Mouse (Mus musculus): Measurements from ENCODE around the gene Megf11. TPM values are rescaled to one million over a fixed set of nuclear protein-coding genes. Genes with fewer than 3 reads are reported as not detected.

Megf11 gene
- 1 to 10 TPM; 1.2 to 1.6 TPM for total RNA-seq (2021)
- long read RNA-seq, experiment 1, partial matches to known transcripts: 1 of 3 reads
- long read RNA-seq, experiment 1, other reads (novel, unspliced or antisense): 2 of 3 reads
- long read RNA-seq, experiment 2, partial matches to known transcripts: 1 of 2 reads
- long read RNA-seq, experiment 2, other reads (novel, unspliced or antisense): 1 of 2 reads

DNA sequence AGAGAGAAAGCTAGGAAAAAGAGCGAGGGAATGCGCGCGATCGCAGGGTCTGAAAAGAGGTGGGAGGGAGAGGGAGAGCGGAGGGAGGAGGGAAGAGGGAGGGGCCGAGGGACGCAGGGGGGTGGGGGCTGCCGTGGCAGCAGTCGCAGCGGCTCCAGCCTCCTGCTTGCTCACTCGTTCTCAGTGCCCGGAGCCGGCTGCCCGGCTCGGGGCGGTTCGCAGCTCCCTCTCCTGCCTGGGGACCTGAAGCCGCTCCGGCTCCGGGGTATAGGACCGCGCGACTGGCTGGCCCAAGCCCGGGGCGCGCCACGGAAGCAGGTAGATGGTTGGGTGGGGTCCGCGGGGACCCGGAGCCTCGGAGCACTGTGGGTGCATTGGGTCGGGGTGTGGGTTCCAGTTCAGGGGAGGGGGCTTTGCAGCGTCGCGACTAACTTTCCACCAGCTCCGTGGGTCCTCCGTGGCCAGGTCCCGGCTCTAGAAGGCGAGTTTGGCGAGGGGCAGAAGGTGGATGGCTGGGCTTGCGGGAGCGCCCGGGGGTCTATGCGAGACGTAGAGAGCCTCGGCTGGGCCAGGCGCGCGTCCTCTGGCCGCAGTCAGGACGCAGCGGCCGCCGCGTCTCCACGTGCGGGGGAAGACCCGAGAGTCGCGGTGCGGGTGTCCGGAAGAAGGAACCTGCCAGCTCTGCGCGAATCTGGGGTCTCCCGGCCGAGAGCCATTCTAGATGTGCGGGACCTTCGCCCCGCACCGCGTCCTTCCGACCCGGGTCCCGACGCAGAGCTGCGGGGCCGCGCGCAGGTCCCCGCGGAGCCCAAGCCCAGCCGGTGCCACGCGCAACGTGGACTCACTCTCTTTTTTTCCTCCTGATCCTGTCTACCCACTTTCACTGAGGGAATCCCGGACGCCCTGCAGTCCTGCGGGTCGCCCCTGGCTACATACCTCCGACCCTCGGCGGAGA lies at the start of gene Megf11:
Gene Megf11 (plus strand): TSS at position 116 of the 955 bp plus-strand sequence.
- DNase-seq: peak; percentile 2 to 16

DNA sequence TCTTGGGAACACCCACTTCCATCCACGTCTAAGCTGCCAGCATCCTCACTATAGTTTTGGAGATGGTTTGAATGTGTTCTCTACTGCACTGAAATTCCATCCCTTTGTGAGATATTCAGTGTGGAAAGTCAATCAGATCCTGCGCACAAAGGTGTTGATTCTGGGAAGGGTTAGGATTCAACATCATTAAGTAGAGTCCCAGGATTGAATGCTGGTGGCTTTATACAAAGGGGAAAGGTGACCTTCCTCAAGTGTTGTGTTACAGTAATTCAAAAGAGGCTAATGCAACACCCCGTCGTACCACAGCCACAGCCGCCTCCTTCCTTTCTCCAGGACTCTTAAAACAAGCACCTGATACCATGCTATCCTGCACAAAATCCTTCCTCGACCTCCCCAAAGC lies 49.6 kb upstream of the Megf11 start:
- DNase-seq: no peak

DNA sequence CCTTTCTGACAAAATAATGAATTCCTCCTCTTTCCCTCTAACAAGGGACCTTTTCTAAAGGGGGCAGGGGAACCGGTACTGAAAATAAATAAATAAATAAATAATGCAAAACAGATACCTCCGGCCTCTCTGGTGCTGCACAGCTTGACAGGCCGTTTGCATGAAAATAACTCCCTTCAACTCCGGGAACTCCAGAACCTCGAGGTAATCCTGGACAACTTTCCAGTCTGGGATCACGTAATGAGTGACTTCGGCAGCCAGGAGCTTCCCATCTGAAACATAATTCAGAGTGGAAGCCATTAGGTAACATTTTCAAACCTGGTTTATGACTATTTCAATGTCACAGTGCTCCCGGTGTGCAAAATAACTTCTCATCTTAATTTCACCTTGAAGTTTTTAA lies 46.1 kb upstream of the Megf11 start:
- peak in 1 of 2 experiments; percentile 14 for DNase-seq

DNA sequence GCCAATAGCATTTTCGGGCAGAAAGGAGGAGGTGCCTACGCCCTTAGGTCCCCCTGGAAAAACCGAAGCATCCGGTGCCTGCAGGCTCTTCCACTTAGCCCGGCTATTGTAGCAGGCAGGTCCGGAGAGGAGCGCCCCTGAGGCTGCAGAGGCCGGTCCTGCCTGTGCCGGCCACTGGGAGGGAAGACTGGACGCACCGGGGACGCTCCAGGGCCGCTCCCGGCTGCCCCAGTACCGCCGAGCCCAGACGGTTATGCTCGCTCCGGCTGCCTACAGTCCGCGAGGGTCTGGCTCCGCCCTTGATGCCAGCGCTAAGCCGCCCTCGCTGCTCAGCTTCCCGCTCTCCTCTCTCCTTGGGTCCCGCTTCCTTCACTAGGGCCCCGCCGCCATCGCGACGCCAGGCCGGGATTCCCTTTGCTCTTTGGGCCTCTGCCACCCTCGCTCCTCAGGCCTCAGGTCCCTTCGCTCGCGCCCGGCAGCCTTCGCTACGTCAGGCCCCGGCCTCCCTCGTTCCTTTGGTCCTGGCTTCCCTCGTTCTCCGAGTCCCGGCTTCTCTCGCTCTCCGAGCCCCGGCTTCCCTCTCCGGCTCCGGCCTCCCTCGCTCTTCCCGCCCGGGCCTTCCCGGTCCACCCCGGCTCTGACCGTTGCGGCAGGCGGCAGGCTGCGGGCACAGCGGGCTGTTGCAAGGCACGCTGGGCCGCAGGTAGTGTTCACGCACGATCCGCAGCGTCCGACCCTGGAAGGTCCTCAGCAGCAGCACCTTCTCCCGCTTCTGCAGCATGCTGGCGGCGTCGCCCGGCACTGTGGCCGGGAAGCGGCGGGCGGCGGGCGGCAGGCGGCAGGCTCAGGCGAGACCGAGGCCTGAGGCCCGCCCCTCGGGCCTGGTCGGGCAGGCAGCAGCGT lies 44.8 kb upstream of the Megf11 start:
- DNase-seq: peak; percentile 78 to 86

DNA sequence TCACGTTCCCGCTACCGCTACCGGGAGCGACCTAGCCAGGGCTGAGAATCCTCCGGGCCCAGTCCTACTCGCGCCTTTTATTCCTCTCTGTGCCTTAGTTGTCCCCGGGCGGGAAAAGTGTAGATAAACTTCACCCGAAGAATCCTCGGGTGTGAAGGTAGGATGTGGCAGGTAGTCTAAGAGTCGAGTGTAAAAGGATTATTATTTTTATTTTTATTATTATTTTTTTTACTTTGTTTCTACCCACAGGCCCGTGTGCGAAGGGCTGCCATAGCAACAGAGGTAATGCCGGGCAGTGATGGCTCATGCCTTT lies 44.2 kb upstream of the Megf11 start, which contains the start of gene Dis3l:
Gene Dis3l (minus strand): TSS at position 35 of the 313 bp plus-strand sequence.
- DNase-seq: no peak

DNA sequence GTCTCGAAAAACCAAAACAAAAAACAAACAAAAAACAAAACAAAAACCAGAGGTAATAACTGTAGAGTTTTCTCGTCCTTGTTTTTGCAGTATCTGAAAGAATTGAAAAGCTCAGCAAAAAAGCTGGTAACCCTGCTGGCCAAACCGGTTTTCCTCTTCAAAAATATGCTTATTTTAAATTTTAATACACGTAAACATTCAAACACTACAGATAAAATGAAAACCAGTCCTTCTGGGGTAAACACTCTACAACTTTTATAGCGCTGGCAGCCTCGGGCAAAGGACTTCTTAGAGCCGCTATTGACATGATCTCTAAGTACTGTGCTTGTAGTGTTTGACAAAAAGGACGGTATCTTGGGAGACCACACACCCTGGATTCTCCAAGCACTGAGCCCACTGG lies 43.8 kb upstream of the Megf11 start:
- no peak for DNase-seq

DNA sequence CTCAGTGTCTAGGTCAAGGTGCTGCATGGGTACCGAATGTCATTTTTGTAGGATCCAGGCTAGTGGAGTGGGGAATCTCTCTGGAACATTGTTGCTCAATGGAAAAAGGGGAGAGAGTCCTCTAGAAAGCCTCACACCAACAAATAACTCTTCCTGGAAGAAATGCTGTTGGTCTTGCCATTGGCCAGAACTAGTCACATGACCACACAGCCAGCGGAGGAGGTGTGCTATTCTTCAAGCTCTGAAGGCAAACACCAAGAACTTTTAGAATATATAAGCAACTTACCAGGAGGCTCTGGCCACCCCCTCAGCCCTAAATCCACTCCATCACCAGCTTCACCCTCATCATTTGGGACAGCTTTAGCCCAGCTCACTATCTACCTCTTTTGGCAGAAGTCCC lies 41.8 kb upstream of the Megf11 start:
- no peak for DNase-seq

DNA sequence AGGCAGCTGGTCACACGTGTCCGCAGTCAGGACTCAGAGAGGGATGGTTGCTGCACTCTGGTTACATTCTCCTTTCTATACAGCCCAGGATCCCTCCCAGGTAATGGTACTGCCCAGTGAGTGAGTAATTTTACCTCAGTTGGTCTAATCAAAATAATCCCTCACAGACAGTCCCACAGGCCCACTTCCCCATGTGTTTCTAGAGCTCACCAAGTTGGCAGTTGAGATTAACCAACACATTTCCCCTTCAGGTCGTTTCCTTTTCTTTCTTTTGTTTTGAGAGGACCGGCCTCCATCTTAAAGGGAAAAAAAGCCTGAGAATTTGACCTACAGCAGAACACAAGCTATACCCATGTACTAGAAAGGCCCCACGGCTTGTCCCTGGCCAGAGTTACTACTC lies 39.5 kb upstream of the Megf11 start:
- no peak for DNase-seq

DNA sequence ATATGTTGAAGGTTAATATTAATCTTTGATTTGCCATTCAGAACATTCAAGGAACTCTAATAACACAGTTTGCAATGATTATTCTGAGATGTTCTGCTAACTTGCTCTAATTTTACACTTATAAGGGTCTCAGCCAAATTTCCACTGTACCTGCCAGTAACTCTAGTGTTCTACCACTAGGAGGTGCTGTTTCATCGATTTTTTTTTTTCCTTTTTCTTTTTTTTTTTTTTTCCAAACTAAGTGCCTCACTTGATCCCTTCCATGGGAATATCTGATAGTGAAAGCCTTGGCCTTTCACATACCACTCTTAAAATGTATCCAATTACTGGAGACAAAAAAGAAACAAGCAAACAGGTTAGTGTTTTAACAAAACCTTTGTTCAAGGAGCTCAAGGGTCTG lies 38.0 kb upstream of the Megf11 start:
- DNase-seq: peak in 1 of 2 experiments; percentile 34

DNA sequence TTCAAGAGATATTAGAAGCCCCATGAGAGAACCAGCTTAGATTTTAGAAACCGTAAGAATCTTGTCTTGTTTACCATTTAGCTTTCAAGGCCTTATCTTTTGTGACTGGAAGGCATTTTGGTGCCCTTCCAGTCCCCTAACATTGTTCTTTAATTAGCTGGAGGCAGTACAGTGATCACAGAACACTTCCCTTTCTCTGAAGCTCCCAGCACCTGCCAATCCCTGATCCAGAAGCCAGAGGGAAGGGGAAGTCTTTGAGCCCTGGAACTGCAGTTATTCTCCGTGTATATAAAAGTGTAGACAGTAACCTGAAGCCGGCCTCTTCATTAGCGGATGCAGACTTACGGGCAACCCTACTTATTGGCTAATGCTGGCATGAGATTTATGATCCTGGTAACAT lies 35.9 kb upstream of the Megf11 start:
- DNase-seq: peak; percentile 29 to 51

DNA sequence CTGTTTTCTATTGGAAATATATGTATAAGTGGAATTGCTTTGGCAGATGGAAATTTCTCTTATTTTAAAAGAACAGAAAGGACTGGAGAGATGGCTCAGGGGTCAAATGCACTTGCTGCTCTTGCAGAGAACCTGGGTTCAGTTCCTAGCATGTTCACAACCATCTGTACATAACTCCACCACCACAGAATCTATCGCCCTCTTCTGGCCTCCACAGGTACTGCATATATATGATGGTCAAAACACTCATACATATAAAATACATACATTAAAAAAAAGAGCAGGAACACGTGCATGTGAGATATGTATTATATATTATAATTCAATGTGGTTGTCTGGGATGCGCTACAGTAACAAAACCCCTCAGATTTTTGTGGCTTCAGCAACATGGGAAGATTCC lies 34.2 kb upstream of the Megf11 start:
- DNase-seq: no peak

DNA sequence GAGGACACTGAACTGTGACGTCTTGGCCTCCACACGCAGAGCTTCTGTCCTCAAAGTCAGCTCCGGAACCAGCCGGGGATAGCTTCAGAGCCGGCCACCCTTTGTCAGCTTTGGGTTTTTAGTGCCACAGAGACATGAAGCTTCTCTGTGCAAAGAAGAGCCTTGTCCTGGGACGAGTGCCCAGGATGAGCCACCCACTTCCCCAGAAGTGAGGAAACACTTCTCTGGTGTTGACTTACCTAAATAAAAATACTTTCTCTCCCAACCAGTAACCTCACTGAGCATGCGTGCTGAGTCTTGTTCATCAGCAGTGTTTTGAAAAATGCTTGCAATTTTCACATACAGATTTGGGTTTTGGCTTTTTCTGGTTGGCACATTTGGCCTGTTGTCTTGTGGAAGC lies 29.8 kb upstream of the Megf11 start:
- no peak for DNase-seq

DNA sequence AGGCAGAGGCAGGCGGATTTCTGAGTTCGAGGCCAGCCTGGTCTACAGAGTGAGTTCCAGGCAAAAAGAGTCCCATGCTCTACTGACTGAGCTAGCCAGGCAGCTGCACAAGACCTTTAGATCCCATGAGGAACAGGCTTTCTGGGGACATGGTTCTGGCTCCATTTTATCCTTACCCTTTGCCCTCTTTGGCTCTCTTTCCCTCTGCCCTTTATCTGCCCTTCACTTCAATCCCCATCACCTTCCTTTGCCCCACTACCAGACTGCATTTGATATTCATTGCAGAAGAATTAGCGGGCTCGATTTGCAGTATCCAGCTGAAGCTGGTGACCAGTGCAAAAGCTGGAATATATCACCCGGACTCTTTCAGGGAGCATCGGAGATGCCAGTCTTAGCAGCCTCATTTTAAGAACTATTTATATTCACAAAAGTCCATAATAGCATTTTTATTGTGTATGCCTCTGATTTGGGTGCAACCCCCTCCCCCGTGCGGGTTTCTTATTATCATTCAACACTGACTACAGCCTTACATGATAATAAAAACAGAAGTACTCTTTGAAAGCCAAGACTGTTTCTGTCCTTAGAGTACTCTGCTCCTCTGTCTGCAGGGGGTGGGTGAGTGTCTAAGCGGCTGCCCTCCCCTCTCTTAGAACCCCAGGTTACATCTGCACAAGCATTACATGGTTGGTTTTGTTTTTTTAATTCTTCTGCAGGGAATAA lies 24.0 kb upstream of the Megf11 start:
- DNase-seq: peak in 1 of 2 experiments; percentile 13

DNA sequence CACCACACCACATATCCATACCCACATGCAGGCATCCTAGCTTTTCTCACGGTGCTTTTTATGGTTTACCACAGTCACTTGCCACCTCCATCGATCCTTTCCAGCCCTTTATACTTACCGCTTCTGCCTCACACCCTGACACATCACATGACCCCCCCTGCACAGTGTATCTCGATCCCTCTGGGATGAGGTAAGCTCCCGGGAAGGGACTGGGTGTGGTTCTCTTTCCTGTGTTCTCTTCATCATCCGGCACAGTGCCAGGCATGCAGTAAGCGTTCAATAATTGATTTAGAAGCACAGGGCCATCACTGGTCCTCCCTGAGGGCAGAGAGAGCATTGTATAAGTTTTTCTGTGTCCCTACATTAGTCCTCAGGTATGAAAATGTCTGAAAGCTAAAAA lies 15.6 kb upstream of the Megf11 start:
- DNase-seq: no peak

DNA sequence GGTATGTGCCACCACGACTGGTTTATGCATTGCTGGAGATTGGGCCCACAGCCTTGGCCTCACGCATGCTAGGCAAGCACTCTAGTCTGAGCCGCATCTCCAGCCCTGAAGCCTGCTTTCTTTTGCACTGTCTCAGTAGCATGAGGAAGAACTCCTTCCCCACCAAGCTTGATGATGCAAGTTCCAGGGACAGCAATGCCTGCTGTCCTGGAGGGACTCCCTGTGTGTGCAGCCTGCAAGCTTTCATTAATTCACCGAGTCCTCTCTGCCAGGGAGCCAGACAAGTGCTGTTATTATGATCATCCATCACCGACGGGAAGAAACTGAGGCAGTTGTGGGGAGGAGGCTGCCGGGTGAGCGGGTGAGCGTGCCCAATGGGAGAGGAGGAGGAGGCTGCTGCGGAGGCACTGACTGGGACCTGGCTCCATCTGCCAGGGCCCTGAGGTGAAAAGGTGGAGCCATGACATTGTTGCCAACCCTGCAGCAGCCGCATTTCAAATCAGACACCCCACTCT lies 14.1 kb upstream of the Megf11 start:
- DNase-seq: no peak

DNA sequence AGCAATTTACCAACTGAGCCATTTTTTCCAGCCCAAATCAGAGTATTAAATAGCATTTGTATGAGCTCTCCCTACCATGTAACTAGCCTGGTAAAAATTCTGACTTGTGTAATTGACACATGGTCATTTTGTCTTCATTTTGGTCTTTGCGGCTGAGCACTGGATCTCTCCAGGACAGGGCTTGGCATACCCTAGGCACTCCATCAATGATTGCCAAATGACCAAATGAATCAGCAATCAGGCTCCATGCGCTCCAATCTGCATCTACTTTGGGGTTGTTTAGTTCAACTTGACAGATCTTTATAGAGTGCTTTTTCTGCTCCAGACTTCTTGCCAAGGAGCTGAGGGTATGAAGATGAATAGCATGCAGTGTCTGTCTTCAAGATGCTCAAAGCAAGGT lies 9.0 kb upstream of the Megf11 start:
- DNase-seq: no peak

DNA sequence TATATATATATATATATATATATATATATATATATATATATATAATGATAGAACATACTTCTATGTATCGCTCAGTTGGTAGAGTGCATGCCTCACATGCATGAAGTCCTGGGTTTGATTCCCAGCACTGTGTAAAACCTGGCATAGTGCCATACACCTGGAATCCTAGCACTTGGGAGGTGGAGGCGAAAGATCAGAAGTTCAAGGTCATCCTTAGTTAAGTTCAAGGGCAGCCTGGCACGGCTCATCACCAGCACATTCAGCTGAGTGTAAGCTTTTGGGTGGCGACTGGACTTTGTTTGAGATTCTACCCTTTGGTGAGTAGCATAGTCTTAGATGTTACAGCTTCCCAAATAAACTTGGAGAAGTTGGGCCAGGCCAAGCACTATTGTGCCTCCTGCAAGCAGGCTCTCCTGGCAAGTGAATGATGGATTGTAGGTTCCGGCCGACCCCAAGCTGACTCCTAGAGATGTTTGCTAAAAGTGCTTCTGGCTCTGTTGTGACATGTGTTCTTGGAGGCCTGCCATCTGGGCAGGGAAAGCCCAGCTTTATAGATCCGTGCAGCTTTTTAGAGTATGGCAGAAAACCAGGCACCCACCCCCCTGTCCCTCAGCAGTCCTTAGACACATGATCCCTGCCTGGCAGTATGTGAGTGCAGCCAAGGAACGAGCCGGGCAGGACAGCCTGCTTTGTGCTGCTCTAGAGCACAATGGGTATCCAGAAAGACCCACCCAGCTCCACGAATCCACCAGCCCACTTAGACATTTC lies 2.2 kb upstream of the Megf11 start:
- peak in 1 of 2 experiments; percentile 9 for DNase-seq

DNA sequence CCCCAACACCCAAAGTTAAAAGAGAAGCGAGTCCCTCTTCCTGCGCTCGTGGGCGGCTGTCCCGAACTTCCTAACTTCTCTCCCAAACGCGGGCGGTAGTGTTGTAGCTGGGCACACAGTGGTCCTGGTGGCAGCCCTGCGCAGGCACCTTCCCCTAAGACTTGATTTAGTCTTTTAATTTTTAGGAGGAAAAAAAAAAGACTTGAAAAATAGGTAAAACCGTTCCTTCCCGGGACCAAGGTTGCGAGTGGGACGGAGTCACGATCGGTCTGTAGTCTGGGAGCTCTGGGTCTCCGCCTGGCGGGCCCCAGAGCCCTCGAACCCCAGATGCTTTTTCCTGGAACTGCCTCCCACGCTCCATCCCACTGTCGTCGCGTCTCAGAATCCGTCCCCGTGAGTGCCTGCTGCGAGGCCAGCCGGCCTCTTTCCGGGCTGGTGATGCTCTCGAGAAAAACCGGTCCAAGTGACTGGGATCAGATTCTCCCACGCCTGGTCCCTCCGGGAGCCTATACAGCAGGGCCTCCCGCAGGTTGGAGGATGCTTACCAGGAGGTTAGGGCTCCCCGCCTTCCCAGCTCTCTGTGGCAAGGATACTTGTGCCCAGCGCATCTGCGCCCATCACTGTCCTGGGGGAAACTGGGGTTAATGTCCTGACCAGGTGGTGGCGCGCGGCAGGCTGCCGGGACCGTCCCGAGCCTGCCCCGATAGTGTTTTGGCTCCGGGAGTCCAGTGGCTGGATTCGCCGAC lies 1.2 kb downstream of the Megf11 start:
- DNase-seq: no peak

DNA sequence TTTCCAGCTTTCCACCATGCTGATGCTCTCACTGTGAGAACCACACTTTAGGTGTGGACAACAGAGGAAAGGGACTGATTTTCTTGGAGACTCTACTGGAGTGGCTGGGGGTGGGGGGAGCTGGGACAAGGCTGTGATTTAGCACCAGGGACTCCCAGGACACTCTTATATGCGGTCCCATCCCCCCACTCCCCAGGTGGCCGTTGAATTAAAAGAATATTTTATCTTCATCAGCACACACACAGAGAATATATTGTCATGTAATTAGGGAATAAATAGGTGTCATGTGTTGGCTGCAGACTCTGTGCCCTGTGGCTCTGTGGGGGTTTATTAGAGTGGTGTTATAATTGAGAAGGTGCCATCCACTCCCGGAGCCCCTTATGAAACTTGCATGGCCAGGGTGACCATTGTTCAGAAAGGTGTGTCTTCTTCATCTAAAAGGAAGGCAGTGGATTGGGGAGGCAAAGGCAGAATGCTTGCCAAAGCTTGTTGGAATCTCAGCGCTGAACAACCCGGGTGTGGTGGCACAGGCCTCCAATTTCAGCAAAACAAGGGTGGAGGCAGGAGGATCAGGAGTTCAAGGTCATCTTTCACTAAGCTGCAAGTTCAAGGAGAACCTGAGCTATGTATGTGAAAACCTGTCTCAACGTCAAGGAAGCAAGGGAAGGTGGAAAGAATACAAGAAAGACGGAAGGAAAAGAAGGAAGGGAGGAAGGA lies 4.3 kb downstream of the Megf11 start:
- no peak for DNase-seq
